Mouse (Mus musculus) erythroblast, embryonic 14.5 days (primary cell): ENCODE results near the gene Cd2bp2.

ENCODE experiments used
- GATA1 ChIP-seq: IDR thresholded peaks from 2 replicates; pipeline ENCODE4 v1.6.1; 2012; ENCODE audit warnings: low read length, inconsistent platforms, mixed read lengths
- TAL1 ChIP-seq: IDR thresholded peaks from 3 replicates; pipeline ENCODE4 v1.6.1; 2012; ENCODE audit warnings: low read length, inconsistent platforms, mixed read lengths

- TF ChIP-seq GATA1 (no peak), TAL1 (no peak)
These were observed 18.7 kb upstream of the Cd2bp2 start for GRCm38 (mm10) chr7:127214521-127214920.
